Mouse (Mus musculus) CH12.LX (cell line): ENCODE measurements around the gene B3glct. TPM values are rescaled to one million over a fixed set of nuclear protein-coding genes. Genes with fewer than 3 reads are reported as not detected.

Experiments
- DNase-seq: peaks from one replicate; pipeline ENCODE4 v3.0.0-alpha.2; 2013; ENCODE audit errors: extremely low read depth
- H3K27ac ChIP-seq: 2 replicates; pipeline ENCODE4 v1.5.1; 2012; ENCODE audit warnings: low read depth, mild to moderate bottlenecking, control low read depth, moderate library complexity; ENCODE audit not compliant: insufficient read depth
- H3K27me3 ChIP-seq: replicated peaks from 2 replicates; pipeline ENCODE3; 2012; ENCODE audit warnings: inconsistent platforms
- H3K36me3 ChIP-seq, 2 experiments: replicated peaks in 1 of 2; 2 replicates each; pipeline versions ENCODE3 to v1.6.1; 2012; ENCODE audit warnings: inconsistent platforms in 1 of 2, low read length in 1 of 2, mild to moderate bottlenecking in 1 of 2, mixed read lengths in 1 of 2, moderate library complexity in 1 of 2; ENCODE audit not compliant: control insufficient read depth in 1 of 2, insufficient read depth in 1 of 2
- H3K4me1 ChIP-seq, 2 experiments: 2 replicates each; pipeline ENCODE4 v1.6.1; 2012; ENCODE audit warnings: inconsistent platforms in 1 of 2, moderate library complexity in 1 of 2; ENCODE audit not compliant: insufficient read depth in 2 of 2, control insufficient read depth in 1 of 2
- H3K4me2 ChIP-seq: 2 replicates; pipeline ENCODE4 v1.6.1; 2012; ENCODE audit warnings: low read depth, mild to moderate bottlenecking, control low read depth; ENCODE audit not compliant: poor library complexity, insufficient read depth, severe bottlenecking
- H3K4me3 ChIP-seq, 3 experiments: fragments of 150-350 bp in 1 of 3; sonication (generic) in 1 of 3; replicated peaks in 1 of 3; 2 replicates each; pipeline versions ENCODE3 to v1.5.1; 2011 to 2012; ENCODE audit warnings: low read depth in 2 of 3, low read length in 2 of 3, mild to moderate bottlenecking in 2 of 3, moderate library complexity in 2 of 3, control low read depth in 1 of 3, improper control_type of control experiment in 1 of 3, inconsistent platforms in 1 of 3, mixed read lengths in 1 of 3; ENCODE audit not compliant: poor library complexity in 1 of 3
- H3K79me2 ChIP-seq: replicated peaks from 2 replicates; pipeline ENCODE4 v1.6.1; 2012; ENCODE audit warnings: mild to moderate bottlenecking, moderate library complexity; ENCODE audit not compliant: control insufficient read depth, poor library complexity, insufficient read depth, severe bottlenecking; ENCODE audit errors: extremely low read depth
- H3K9ac ChIP-seq: 2 replicates; pipeline ENCODE4 v1.6.1; 2012; ENCODE audit warnings: low read depth, mild to moderate bottlenecking, control low read depth, moderate library complexity; ENCODE audit not compliant: insufficient read depth
- H3K9me3 ChIP-seq: replicated peaks from 2 replicates; pipeline ENCODE3; 2012; ENCODE audit warnings: low read length, inconsistent platforms, mixed read lengths
- BHLHE40 ChIP-seq: IDR thresholded peaks from 2 replicates; pipeline ENCODE4 v1.6.1; 2011; ENCODE audit warnings: mild to moderate bottlenecking, low read depth, low read length, improper control_type of control experiment
- CHD1 ChIP-seq: IDR thresholded peaks from 2 replicates; pipeline ENCODE4 v1.6.1; 2012; ENCODE audit warnings: low read depth, low read length, improper control_type of control experiment, inconsistent platforms
- ELF1 ChIP-seq: IDR thresholded peaks from 2 replicates; pipeline ENCODE4 v1.6.1; 2014; ENCODE audit warnings: low read depth, mild to moderate bottlenecking, inconsistent platforms, low read length, improper control_type of control experiment
- ETS1 ChIP-seq: conservative IDR thresholded peaks from 2 replicates; pipeline ENCODE4 v1.6.1; 2012; ENCODE audit warnings: low read depth, mild to moderate bottlenecking, inconsistent platforms, low read length, improper control_type of control experiment, moderate library complexity
- JUND ChIP-seq: conservative IDR thresholded peaks from 2 replicates; pipeline ENCODE4 v1.6.1; 2011; ENCODE audit warnings: low read depth, low read length, improper control_type of control experiment
- KAT2A ChIP-seq: IDR thresholded peaks from 2 replicates; pipeline ENCODE4 v1.6.1; 2012; ENCODE audit warnings: low read length, improper control_type of control experiment, inconsistent platforms; ENCODE audit not compliant: insufficient replicate concordance
- MAZ ChIP-seq: IDR thresholded peaks from 2 replicates; pipeline ENCODE4 v1.6.1; 2012; ENCODE audit warnings: low read depth, mild to moderate bottlenecking, inconsistent platforms, low read length, improper control_type of control experiment, moderate library complexity
- MEF2A ChIP-seq: IDR thresholded peaks from 2 replicates; pipeline ENCODE4 v1.6.1; 2014; ENCODE audit warnings: low read depth, mild to moderate bottlenecking, inconsistent platforms, low read length, improper control_type of control experiment, borderline replicate concordance
- NELFE ChIP-seq: IDR thresholded peaks from 2 replicates; pipeline ENCODE4 v1.6.1; 2011; ENCODE audit warnings: low read depth, low read length, improper control_type of control experiment
- NRF1 ChIP-seq: IDR thresholded peaks from 2 replicates; pipeline ENCODE4 v1.6.1; 2014; ENCODE audit warnings: low read depth, mild to moderate bottlenecking, inconsistent platforms, low read length, improper control_type of control experiment, moderate library complexity
- POLR2A ChIP-seq: IDR thresholded peaks from 2 replicates; pipeline ENCODE4 v1.6.1; 2011; ENCODE audit warnings: low read depth, mild to moderate bottlenecking, improper control_type of control experiment, low read length
- POLR2AphosphoS2 ChIP-seq: IDR thresholded peaks from 2 replicates; pipeline ENCODE4 v1.6.1; 2011; ENCODE audit warnings: low read depth, low read length, improper control_type of control experiment
- RCOR1 ChIP-seq: conservative IDR thresholded peaks from 2 replicates; pipeline ENCODE4 v1.6.1; 2012; ENCODE audit warnings: low read depth, mild to moderate bottlenecking, inconsistent platforms, low read length, improper control_type of control experiment
- SIN3A ChIP-seq: IDR thresholded peaks from 2 replicates; pipeline ENCODE4 v1.6.1; 2012; ENCODE audit warnings: low read length, improper control_type of control experiment, inconsistent platforms
- SMC3 ChIP-seq: IDR thresholded peaks from 2 replicates; pipeline ENCODE4 v1.6.1; 2011; ENCODE audit warnings: low read depth, low read length, improper control_type of control experiment
- TCF12 ChIP-seq: IDR thresholded peaks from 2 replicates; pipeline ENCODE4 v1.6.1; 2014; ENCODE audit warnings: low read depth, mild to moderate bottlenecking, inconsistent platforms, low read length, improper control_type of control experiment
- USF1 ChIP-seq: IDR thresholded peaks from 2 replicates; pipeline ENCODE4 v1.6.1; 2014; ENCODE audit warnings: low read depth, mild to moderate bottlenecking, inconsistent platforms, low read length, improper control_type of control experiment
- ZKSCAN1 ChIP-seq: IDR thresholded peaks from 2 replicates; pipeline ENCODE4 v1.6.1; 2012; ENCODE audit warnings: low read depth, inconsistent platforms, low read length, improper control_type of control experiment, borderline replicate concordance
- ZMIZ1 ChIP-seq: IDR thresholded peaks from 2 replicates; pipeline ENCODE4 v1.6.1; 2012; ENCODE audit warnings: low read depth, mild to moderate bottlenecking, inconsistent platforms, low read length, improper control_type of control experiment
- dilution Hi-C: fragments of 300-500 bp; cut with MboI; formaldehyde crosslinking; loops from 2 replicates; pipeline ENCODE4 v1.14.3; 2020; ENCODE audit warnings: low sequenced_read_pairs; ENCODE audit not compliant: extremely low pct_unique_long_range_greater_than_20kb, extremely low pct_ligation_motif_present
- in situ Hi-C: fragments of 300-500 bp; cut with MboI; formaldehyde crosslinking; loops from 3 replicates; pipeline ENCODE4 v1.14.3; 2019; ENCODE audit warnings: low sequenced_read_pairs, low pct_ligation_motif_present, low pct_unique_long_range_greater_than_20kb, mixed read lengths
- polyA plus RNA-seq: library from polyadenylated mRNA; unstranded; fragments of >175 nt; gene quantifications from 2 replicates; pipeline ENCODE4 v1.2.1, GENCODE M21; 2012; ENCODE audit warnings: low read depth; ENCODE audit not compliant: insufficient read length
- total RNA-seq, 2 experiments: library from RNA; depleted of rRNA; stranded (reverse); fragments of 300-350 nt in 1 of 2; fragments of >200 nt in 1 of 2; gene quantifications; 2 replicates each; pipeline ENCODE4 v1.2.3; 2012 to 2014

Gene B3glct
- total and polyA plus RNA-seq, 3 experiments = 0.38 to 2.1 (median 1.3) TPM

DNA sequence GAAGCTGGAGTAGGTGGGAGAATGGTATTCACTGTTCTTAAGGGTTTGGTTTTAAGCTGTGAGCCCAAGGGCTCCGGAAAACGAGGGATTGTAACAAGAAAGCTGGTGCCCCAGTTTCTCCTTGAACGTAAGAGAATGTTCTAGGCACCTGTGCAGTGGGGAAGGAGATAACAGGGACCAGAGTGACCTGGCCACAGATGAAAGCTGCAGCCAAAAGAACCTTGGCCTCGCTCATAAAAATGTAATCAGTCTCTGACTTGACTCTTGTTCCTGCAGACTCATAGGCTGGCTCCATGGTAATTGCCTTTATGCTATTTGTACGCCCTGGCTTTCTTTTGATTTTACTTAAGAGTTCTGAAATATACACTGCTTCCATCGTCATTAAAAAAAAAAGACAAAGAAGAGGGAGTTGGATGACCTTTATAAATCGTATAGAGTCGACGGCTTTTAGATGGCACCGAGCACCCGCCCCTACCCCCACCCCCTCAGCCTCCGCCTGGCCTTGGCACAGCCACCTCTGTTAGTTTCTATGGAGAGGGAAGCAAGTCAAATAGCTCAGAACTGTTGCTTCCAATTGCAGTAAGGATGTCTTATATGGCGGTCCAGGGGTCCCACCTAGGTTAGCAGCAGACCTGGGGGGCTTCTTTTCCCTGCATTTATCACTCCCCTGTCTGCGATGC, 28.4 kb upstream of the B3glct start:
- no peak overlapping the region for H3K4me3 ChIP-seq

DNA sequence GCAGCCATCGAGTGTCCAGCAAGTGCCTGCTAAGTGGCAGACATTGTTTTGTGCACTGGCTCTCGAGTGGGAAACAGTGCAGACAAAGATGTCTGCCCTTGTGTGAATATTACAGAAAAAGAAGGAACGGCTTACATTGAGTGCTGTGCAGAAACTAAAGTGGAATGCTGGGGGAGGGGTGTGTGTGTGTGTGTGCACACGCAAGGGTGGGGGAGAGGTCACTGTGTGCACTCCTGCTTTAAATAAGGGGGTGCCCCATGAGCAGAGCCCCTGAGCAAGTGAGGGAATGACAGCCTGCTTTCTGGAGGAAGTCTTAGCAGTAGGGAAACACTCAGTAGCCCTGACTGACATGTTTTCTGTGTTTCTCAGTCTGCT, 27.9 kb upstream of the B3glct start:
- Histone ChIP-seq H3K27ac (no peak overlapping the region), H3K27me3 (no peaks in the 10 kb centered on the region), H3K9me3 (peaks cover 7% of the 10 kb centered on the region), H3K4me2 (no peak overlapping the region), H3K4me1 (peaks cover 0 to 9% of the 10 kb centered on the region in 2 experiments; a peak in 1 of 4 replicates), H3K79me2 (no peaks in the 10 kb centered on the region), H3K9ac (no peak overlapping the region), H3K36me3 (peaks cover 0 to 12% of the 10 kb centered on the region in 2 experiments), H3K4me3 (no peak overlapping the region)
- in situ Hi-C loops = no loop called here
- dilution Hi-C loops = no loop called here
- no peak for DNase-seq
- TF ChIP-seq TCF12 (no peak), BHLHE40 (no peak), SMC3 (no peak), ETS1 (no peak), POLR2A (no peak), MEF2A (no peak), ELF1 (no peak), POLR2AphosphoS2 (no peak), NRF1 (no peak), KAT2A (no peak), NELFE (no peak), ZMIZ1 (no peak), ZKSCAN1 (no peak), SIN3A (no peak), CHD1 (no peak)

More for the DNA sequence above, 28.4 kb upstream of the B3glct start:
- Histone ChIP-seq H3K27me3 (no peaks in the 10 kb centered on the region), H3K27ac (no peak overlapping the region), H3K4me1 (peaks cover 0 to 11% of the 10 kb centered on the region in 2 experiments; a peak in 1 of 4 replicates), H3K79me2 (no peaks in the 10 kb centered on the region), H3K9ac (no peak overlapping the region), H3K9me3 (peaks cover 7% of the 10 kb centered on the region), H3K36me3 (peaks cover 0 to 13% of the 10 kb centered on the region in 2 experiments)
- in situ Hi-C loops (no loop called here), dilution Hi-C loops (no loop called here)
- DNase-seq = no peak
- no peak for TF ChIP-seq MEF2A
- no peak for TF ChIP-seq JUND
- TF ChIP-seq MAZ = no peak
- TF ChIP-seq KAT2A = no peak
- no peak for TF ChIP-seq BHLHE40
- TF ChIP-seq RCOR1 = no peak
- TF ChIP-seq USF1 = no peak
- TF ChIP-seq, all 38 proteins: peak for 0
- no peak overlapping the region for H3K4me2 ChIP-seq
